Mouse (Mus musculus) E14TG2a.4 (cell line): ENCODE results near the gene Gale.

Experiments used
- H3K27me3 ChIP-seq: 2 replicates; pipeline ENCODE4 v1.6.1; 2014; ENCODE audit warnings: low read length, control low read depth; ENCODE audit not compliant: insufficient read depth
- H3K36me3 ChIP-seq: 2 replicates; pipeline ENCODE4 v1.6.1; 2014; ENCODE audit warnings: low read length, control low read depth; ENCODE audit not compliant: insufficient read depth
- H3K4me1 ChIP-seq: replicated peaks from 2 replicates; pipeline ENCODE4 v1.6.1; 2014; ENCODE audit warnings: low read depth, low read length, control low read depth
- H3K4me3 ChIP-seq: replicated peaks from 2 replicates; pipeline ENCODE4 v1.5.1; 2014; ENCODE audit warnings: mild to moderate bottlenecking, low read length
- H3K9me3 ChIP-seq: 2 replicates; pipeline ENCODE4 v1.6.1; 2014; ENCODE audit warnings: low read length, control low read depth
- CTCF ChIP-seq: conservative IDR thresholded peaks from 2 replicates; pipeline ENCODE4 v1.5.1; 2014; ENCODE audit warnings: low read length
- NANOG ChIP-seq: IDR thresholded peaks from 2 replicates; pipeline ENCODE4 v1.6.1; 2014; ENCODE audit warnings: borderline replicate concordance, low read length, mixed read lengths
- POU5F1 ChIP-seq: IDR thresholded peaks from 2 replicates; pipeline ENCODE4 v1.6.1; 2014; ENCODE audit warnings: low read length, borderline replicate concordance

The Gale gene

DNA sequence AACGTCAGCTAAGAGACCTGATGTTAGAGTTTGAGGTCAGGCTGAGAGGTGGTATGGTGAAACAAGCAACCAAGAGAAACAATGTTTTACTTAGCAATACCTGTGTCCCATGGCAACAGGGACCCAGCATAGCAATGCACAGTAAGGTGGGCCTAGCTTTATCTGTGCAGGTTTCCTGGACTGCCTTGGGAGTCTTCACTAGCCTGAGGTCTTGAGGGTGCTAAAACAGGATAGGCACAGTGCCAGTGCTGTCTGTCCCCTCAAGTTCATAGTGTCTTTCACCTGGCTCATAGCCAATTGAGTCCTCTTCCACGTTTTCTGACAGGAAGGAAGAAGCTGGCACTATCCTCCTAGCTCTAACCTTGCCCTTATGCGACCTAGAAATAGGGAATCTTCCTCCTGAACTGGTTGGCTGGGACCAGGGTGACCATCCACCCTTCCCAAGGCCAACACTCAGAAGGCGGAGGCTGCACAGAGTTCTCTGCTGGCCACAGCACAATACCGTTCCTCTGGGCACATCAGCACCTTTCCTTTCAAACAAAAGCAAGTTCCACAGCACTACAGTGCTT, 40.7 kb downstream of the Gale start:
- H3K9me3 ChIP-seq: no peaks in the 10 kb centered on the region

GRCm38 (mm10) chr4:136004921-136005320, 41.4 kb downstream of the Gale start:
- no peaks in the 10 kb centered on the region for H3K27me3 ChIP-seq
- 0 out of 2 replicates have a peak, but pooled peaks cover 2% of the 10 kb centered on the region for H3K4me1 ChIP-seq
- H3K9me3 ChIP-seq: no peaks in the 10 kb centered on the region
- peaks cover 75% of the 10 kb centered on the region for H3K36me3 ChIP-seq
- no peak overlapping the region for H3K4me3 ChIP-seq
- TF ChIP-seq POU5F1: no peak
- no peak for TF ChIP-seq NANOG
- no peak for TF ChIP-seq CTCF

More for the DNA sequence above, 40.7 kb downstream of the Gale start:
- H3K4me1 ChIP-seq: 0 out of 2 replicates have a peak, but pooled peaks cover 2% of the 10 kb centered on the region
- TF ChIP-seq POU5F1 (no peak), CTCF (no peak), NANOG (no peak)
- H3K4me3 ChIP-seq: no peak overlapping the region
- H3K36me3 ChIP-seq: peaks cover 67% of the 10 kb centered on the region
- H3K27me3 ChIP-seq: no peaks in the 10 kb centered on the region

GRCm38 (mm10) chr4:136006821-136007220, 43.3 kb downstream of the Gale start:
- Histone ChIP-seq H3K9me3 (no peaks in the 10 kb centered on the region), H3K36me3 (peaks cover 92% of the 10 kb centered on the region), H3K4me3 (no peak overlapping the region), H3K4me1 (0 out of 2 replicates have a peak, but pooled peaks cover 1% of the 10 kb centered on the region), H3K27me3 (no peaks in the 10 kb centered on the region)
- TF ChIP-seq NANOG (no peak), POU5F1 (no peak), CTCF (no peak)

DNA sequence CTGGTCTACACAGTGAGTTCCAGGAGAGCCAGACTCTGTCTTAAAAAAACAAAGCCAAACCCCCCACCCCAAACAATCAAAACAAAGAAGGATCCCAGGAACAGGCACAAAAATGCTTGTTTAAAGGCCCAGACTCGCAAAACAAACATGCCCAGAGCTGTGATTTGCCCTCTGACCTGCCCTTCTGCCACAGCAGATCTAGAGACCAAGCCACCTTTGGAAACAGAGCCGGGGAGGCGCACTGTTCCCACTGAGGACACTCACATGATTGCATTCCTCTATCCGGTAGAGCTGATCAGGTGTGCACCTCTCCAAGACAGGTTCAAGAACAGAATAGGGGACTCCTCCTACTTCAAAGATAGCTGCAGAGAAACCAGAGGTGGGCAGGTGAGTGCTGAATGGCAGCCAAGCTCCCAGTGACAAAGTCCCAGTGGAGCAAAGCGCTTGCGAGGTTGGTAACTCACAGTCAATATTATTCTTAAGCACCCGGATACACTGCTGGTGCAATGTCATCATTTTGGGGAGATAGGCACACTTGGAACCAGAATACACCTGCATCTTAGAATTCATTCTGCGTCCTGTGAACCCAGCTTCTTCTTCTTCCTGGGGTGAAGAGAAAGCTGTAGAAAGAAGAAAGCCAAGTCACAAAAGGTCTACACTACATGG, 45.4 kb downstream of the Gale start:
- Histone ChIP-seq H3K36me3 (peaks cover 93% of the 10 kb centered on the region), H3K4me1 (no peaks in the 10 kb centered on the region), H3K4me3 (no peak overlapping the region), H3K9me3 (no peaks in the 10 kb centered on the region), H3K27me3 (no peaks in the 10 kb centered on the region)
- TF ChIP-seq NANOG (no peak), POU5F1 (no peak), CTCF (no peak)

DNA sequence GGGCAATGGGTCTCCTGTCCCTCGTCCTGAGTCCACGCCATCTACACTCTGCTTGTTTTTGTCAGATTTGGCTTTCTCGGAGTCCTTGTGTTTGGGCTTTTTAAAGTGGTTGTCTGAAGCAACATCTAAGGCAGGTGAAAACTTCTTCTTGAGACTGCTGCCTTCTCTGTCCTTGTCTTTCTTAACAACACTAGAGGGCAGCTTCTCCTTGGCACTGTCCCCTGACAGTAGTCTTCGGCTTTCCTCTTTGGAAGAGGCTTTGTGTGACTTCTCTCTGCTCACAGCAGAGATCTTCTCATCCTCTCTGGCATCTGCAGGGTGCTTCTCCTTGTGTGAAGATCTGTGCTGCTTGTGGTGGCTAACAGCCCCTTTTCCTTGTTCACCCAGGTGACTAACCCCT, 47.1 kb downstream of the Gale start:
- H3K27me3 ChIP-seq: no peaks in the 10 kb centered on the region
- H3K36me3 ChIP-seq: peaks cover 86% of the 10 kb centered on the region
- H3K4me1 ChIP-seq: no peaks in the 10 kb centered on the region
- TF ChIP-seq CTCF: no peak
- no peak overlapping the region for H3K4me3 ChIP-seq
- no peaks in the 10 kb centered on the region for H3K9me3 ChIP-seq

DNA sequence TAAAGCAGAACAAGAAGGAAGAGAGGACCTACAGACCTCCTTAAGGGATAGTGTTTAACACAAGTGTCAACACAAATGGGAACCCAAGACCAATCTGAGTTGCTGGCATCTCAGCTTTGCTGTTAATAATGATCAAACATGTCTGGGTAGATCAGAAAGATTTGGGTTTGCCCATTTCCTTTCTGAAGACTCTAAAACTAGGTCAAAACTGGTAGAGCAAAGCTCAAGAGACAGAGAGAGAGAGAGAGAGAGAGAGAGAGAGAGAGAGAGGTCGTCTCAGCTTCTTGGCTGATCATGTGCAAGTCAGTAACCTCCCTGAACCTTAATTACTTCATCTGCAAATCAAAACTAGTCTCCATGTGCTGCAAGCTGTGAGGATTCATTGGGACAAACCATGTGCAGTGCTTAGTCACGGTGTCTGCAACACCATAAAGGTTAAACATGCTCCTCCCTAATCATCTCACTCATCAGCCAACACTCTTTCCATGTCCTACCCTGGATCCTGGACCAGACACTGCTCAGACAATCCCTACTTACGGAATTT, 52.6 kb downstream of the Gale start:
- TF ChIP-seq POU5F1 (no peak), NANOG (no peak), CTCF (no peak)
- H3K36me3 ChIP-seq: peaks cover 38% of the 10 kb centered on the region
- H3K4me1 ChIP-seq: peaks cover 22% of the 10 kb centered on the region
- H3K9me3 ChIP-seq: no peaks in the 10 kb centered on the region
- H3K4me3 ChIP-seq: no peak overlapping the region
- no peaks in the 10 kb centered on the region for H3K27me3 ChIP-seq
